In genomic region chr3:42039632-42040031, GRCm38 (mm10) we compare ENCODE assay signal across 15 mouse cellular contexts.
DNase-seq lines count a peak whose midpoint lies in the region; ATAC-seq lines count a peak whose summit lies in the region.
"Had no signal": no experiment of that assay in that cellular context is flagged by ENCODE, and none has a peak within 500 bp of the region (broad histone marks: within the 10 kb centered on the region; RNA-seq: fewer than 3 reads in every experiment).

No protein-coding gene starts in this region.

- no peak overlapping the region for H3K4me2 ChIP-seq in midbrain, embryonic 14.5 days (ENCODE audit: low read length)
- H3K4me2 ChIP-seq: heart, embryonic 12.5 days; hindbrain, embryonic 15.5 days; neural tube, embryonic 12.5 days had no signal

- intact Hi-C loops in heart, postnatal 10 days (cut with DNase I), result no loop called here

- 18% methylated on average over 4 of the region's 4 CpGs for whole genome bisulfite sequencing in forebrain, embryonic 10.5 days
- WGBS in midbrain, embryonic 14.5 days, result 16% methylated on average over 4 of the region's 4 CpGs

- H3K36me3 ChIP-seq in forebrain, embryonic 10.5 days (replicated peaks), result no peaks in the 10 kb centered on the region
- no peaks in the 10 kb centered on the region for H3K36me3 ChIP-seq in midbrain, embryonic 14.5 days (ENCODE audit: control insufficient read depth, insufficient read depth, low read length)
- H3K36me3 ChIP-seq: heart, embryonic 12.5 days; hindbrain, embryonic 15.5 days; neural tube, embryonic 12.5 days had no signal

- no peaks in the 10 kb centered on the region for H3K27me3 ChIP-seq in forebrain, embryonic 10.5 days (ENCODE audit: poor library complexity, severe bottlenecking)
- H3K27me3 ChIP-seq in midbrain, embryonic 14.5 days (ENCODE audit: control insufficient read depth, insufficient read depth, low read length), result no peaks in the 10 kb centered on the region
- H3K27me3 ChIP-seq: heart, embryonic 12.5 days; hindbrain, embryonic 15.5 days; neural tube, embryonic 12.5 days had no signal

- H3K9me3 ChIP-seq in forebrain, embryonic 10.5 days, result no peaks in the 10 kb centered on the region
- no peaks in the 10 kb centered on the region for H3K9me3 ChIP-seq in midbrain, embryonic 14.5 days (ENCODE audit: control insufficient read depth, low read length)
- H3K9me3 ChIP-seq: heart, embryonic 12.5 days; hindbrain, embryonic 15.5 days; neural tube, embryonic 12.5 days had no signal

- H3K9ac ChIP-seq in midbrain, embryonic 14.5 days (replicated peaks; ENCODE audit: low read length), result no peak overlapping the region
- H3K9ac ChIP-seq: heart, embryonic 12.5 days; hindbrain, embryonic 15.5 days; neural tube, embryonic 12.5 days had no signal

- H3K4me1 ChIP-seq in forebrain, embryonic 10.5 days, result peaks cover 12% of the 10 kb centered on the region
- H3K4me1 ChIP-seq in midbrain, embryonic 14.5 days (ENCODE audit: control insufficient read depth, insufficient read depth, low read length), result no peaks in the 10 kb centered on the region
- H3K4me1 ChIP-seq: heart, embryonic 12.5 days; neural tube, embryonic 12.5 days had no signal

- DNase-seq in embryo, embryonic 11 days, result peak; percentile 6
- DNase-seq in embryo, embryonic 10 days (ENCODE audit: low spot score), result no peak
- DNase-seq in 3134 (ENCODE audit: extremely low read depth, insufficient read length, low spot score), result peak; percentile 1
- peak; percentile 30 for DNase-seq in forebrain, embryonic 10.5 days (ENCODE audit: extremely low spot score, low spot score)
- peak; percentile 23 for DNase-seq in midbrain, embryonic 14.5 days
- DNase-seq in heart, postnatal 10 days, result no peak
- DNase-seq in testis, postnatal 10 days (ENCODE audit: low spot score), result no peak
- DNase-seq in layer of hippocampus, adult 11-12 months (ENCODE audit: low spot score), result no peak
- DNase-seq: cerebellum, adult 2 months; gastrocnemius, postnatal 10 days; layer of hippocampus, adult 9-11 months; right cerebral cortex, postnatal 14 days had no signal

- no peak overlapping the region for H3K4me3 ChIP-seq in forebrain, embryonic 10.5 days
- no peak overlapping the region for H3K4me3 ChIP-seq in midbrain, embryonic 14.5 days (replicated peaks; ENCODE audit: low read depth, low read length)
- H3K4me3 ChIP-seq: heart, embryonic 12.5 days; hindbrain, embryonic 15.5 days; neural tube, embryonic 12.5 days had no signal

- ATAC-seq in midbrain, embryonic 14.5 days (ENCODE audit: low FRiP score, low TSS enrichment), result no peak

- no peak overlapping the region for H3K27ac ChIP-seq in forebrain, embryonic 10.5 days
- H3K27ac ChIP-seq in midbrain, embryonic 14.5 days (replicated peaks; ENCODE audit: low read depth, low read length), result no peak overlapping the region
- H3K27ac ChIP-seq: hindbrain, embryonic 15.5 days; neural tube, embryonic 12.5 days had no signal

Comparison
In these comparisons a context has a peak if more than half of its experiments do, and no peak if none do; other contexts are left out.
1. DNase-seq: peak in embryo, embryonic 11 days (single experiment), 3134 (single experiment), forebrain, embryonic 10.5 days (single experiment) and midbrain, embryonic 14.5 days (single experiment); none in embryo, embryonic 10 days (single experiment), heart, postnatal 10 days (0 of 2), testis, postnatal 10 days (single experiment) and layer of hippocampus, adult 11-12 months (single experiment).